Mouse (Mus musculus): Measurements from ENCODE around the gene Olfr1313.

DNA sequence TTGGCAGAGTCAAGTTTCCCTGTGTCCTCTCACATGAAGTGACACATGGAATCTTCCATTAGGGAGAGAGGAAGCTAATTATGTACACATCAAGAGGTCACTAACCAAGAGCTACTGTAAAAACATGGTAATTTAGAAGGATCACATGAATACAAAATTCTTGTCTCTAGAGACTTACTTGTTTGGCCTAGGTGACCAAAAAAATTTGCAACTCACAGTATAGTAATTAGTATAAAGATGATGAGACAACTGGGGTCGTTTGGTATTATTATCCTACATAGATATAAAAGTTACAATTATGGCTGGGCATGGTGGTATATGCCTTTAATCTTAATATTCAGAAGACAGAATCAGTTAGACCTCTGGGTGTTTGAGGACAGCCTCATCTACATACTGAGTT is 27.5 kb downstream of the Olfr1313 start, which contains the start of gene Olfr1312:
- TF ChIP-seq POLR2A (IDR thresholded peaks at IDR 0.05; ENCODE audit: low read depth, low read length) (no peak), CTCF (IDR thresholded peaks at IDR 0.05; ENCODE audit: borderline replicate concordance, insufficient read depth, low read length) (no peak)
